Mouse (Mus musculus): Measurements from ENCODE around the gene 4930505A04Rik. TPM values are rescaled to one million over a fixed set of nuclear protein-coding genes. Genes with fewer than 3 reads are reported as not detected.

Gene 4930505A04Rik
- total RNA-seq, 2 experiments from 2014 or later, result 0.74 to 0.88 TPM

Other genes with a start within 250 kb of the 4930505A04Rik start
- gene Sptbn1, start 203.7 kb downstream of the 4930505A04Rik start, total RNA-seq (2021), result 100 to 1,000 TPM; 675 to 713 TPM
- gene Acyp2, start 177.8 kb upstream of the 4930505A04Rik start, total RNA-seq (2021), result 10 to 100 TPM; 26.6 to 27.2 TPM